In the genomic region with DNA sequence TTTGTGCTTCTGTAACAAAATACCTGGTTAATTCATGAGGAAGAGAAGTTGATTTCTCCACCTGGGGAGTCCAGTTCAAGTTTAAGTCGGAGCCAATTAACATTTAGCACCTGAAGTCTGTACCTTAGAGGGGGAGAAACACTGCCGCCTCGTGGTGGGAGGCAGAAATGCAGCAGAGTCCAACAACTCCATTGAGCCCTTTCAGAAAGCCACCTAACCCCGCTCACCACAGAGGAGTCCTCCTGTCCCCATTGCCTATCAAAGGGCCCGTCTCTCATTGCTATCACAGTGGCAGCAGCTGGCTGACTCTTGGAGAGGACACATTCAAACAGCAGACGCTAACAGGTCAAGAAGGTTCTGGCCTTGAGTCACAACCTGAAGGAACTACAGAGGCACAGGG, we compare ENCODE assay signal across 10 mouse cellular contexts. TPM values are rescaled to one million over a fixed set of nuclear protein-coding genes. Genes with fewer than 3 reads are reported as not detected.
DNase-seq lines count a peak whose midpoint lies in the region; ATAC-seq and TF ChIP-seq lines count a peak whose summit lies in the region.
"Had no signal": no experiment of that assay in that cellular context is flagged by ENCODE, and none has a peak within 500 bp of the region (broad histone marks: within the 10 kb centered on the region; RNA-seq: fewer than 3 reads in every experiment).

No protein-coding gene starts in this region.

- DNase-seq in layer of hippocampus, adult 11-12 months (ENCODE audit: low spot score), result peak; percentile 52
- no peak for DNase-seq in layer of hippocampus, adult 9-10 months (ENCODE audit: low spot score)
- peak; percentile 65 for DNase-seq in adrenal gland, postnatal 25 days
- DNase-seq in embryonic facial prominence, embryonic 11.5 days (ENCODE audit: low spot score), result peak; percentile 45
- DNase-seq in liver, embryonic 13.5 days, result peak; percentile 18
- DNase-seq in spleen, postnatal 10 days (ENCODE audit: low spot score in 2 of 2), result peak; percentile 48 to 80

- H3K27ac ChIP-seq in ES-Bruce4 (ENCODE audit: insufficient read depth, low read length), result no peak overlapping the region
- H3K27ac ChIP-seq in embryonic facial prominence, embryonic 11.5 days (replicated peaks; ENCODE audit: low read depth, low read length), result no peak overlapping the region
- no peak overlapping the region for H3K27ac ChIP-seq in liver, embryonic 13.5 days
- H3K27ac ChIP-seq in midbrain, embryonic 15.5 days, result no peak overlapping the region

- no peak for TF ChIP-seq EP300 in ES-Bruce4 (IDR thresholded peaks at IDR 0.05; ENCODE audit: insufficient read depth, low read depth, low read length)

- no peaks in the 10 kb centered on the region; the same call in 1 of the 2 replicates for H3K27me3 ChIP-seq in ES-Bruce4 (ENCODE audit: control insufficient read depth, insufficient read depth, low read length, poor library complexity, severe bottlenecking)
- H3K27me3 ChIP-seq in embryonic facial prominence, embryonic 11.5 days (ENCODE audit: control insufficient read depth, insufficient read depth, low read length), result no peaks in the 10 kb centered on the region
- H3K27me3 ChIP-seq in liver, embryonic 13.5 days, result no peaks in the 10 kb centered on the region
- H3K27me3 ChIP-seq in midbrain, embryonic 15.5 days (replicated peaks), result no peaks in the 10 kb centered on the region

- no peak overlapping the region for H3K9ac ChIP-seq in ES-Bruce4 (ENCODE audit: low read depth, poor library complexity, severe bottlenecking)
- no peak overlapping the region for H3K9ac ChIP-seq in embryonic facial prominence, embryonic 11.5 days (replicated peaks; ENCODE audit: low read length)
- H3K9ac ChIP-seq in liver, embryonic 13.5 days, result no peak overlapping the region
- no peak overlapping the region for H3K9ac ChIP-seq in midbrain, embryonic 15.5 days

- ATAC-seq in embryonic facial prominence, embryonic 11.5 days (replicated peaks; ENCODE audit: insufficient number of reproducible peaks, low FRiP score, low TSS enrichment, low read depth), result no peak
- no peak for ATAC-seq in liver, embryonic 13.5 days (ENCODE audit: low read depth)
- no peak for ATAC-seq in midbrain, embryonic 15.5 days (replicated peaks)

- TF ChIP-seq CTCF in ES-Bruce4 (IDR thresholded peaks at IDR 0.05; ENCODE audit: low read depth, low read length), result peak; percentile 80

- H3K4me2 ChIP-seq in embryonic facial prominence, embryonic 11.5 days (ENCODE audit: low read depth, low read length), result no peak overlapping the region
- H3K4me2 ChIP-seq in liver, embryonic 13.5 days, result no peak overlapping the region
- no peak overlapping the region for H3K4me2 ChIP-seq in midbrain, embryonic 15.5 days

- H3K4me3 ChIP-seq in ES-Bruce4 (ENCODE audit: low read depth, low read length), result no peak overlapping the region
- no peak overlapping the region for H3K4me3 ChIP-seq in embryonic facial prominence, embryonic 11.5 days (ENCODE audit: low read depth, low read length)
- no peak overlapping the region for H3K4me3 ChIP-seq in liver, embryonic 13.5 days (replicated peaks)
- H3K4me3 ChIP-seq in midbrain, embryonic 15.5 days, result no peak overlapping the region
- H3K4me3 ChIP-seq: megakaryocyte, embryonic 14.5 days had no signal

- no peak for TF ChIP-seq POLR2A in ES-Bruce4 (IDR thresholded peaks at IDR 0.05; ENCODE audit: insufficient read depth, low read length)

- WGBS in embryonic facial prominence, embryonic 11.5 days, result 29% methylated on average over 6 of the region's 6 CpGs
- WGBS in liver, embryonic 13.5 days (ENCODE audit: insufficient replicate concordance), result 22% methylated on average over 6 of the region's 6 CpGs
- WGBS in midbrain, embryonic 15.5 days, result 35% methylated on average over 6 of the region's 6 CpGs

- H3K36me3 ChIP-seq in ES-Bruce4 (ENCODE audit: control insufficient read depth, insufficient read depth, low read length, poor library complexity, severe bottlenecking), result no peaks in the 10 kb centered on the region
- H3K36me3 ChIP-seq in embryonic facial prominence, embryonic 11.5 days (replicated peaks; ENCODE audit: control insufficient read depth, insufficient read depth, low read depth, low read length), result no peaks in the 10 kb centered on the region
- no peaks in the 10 kb centered on the region for H3K36me3 ChIP-seq in liver, embryonic 13.5 days
- H3K36me3 ChIP-seq in midbrain, embryonic 15.5 days (replicated peaks), result no peaks in the 10 kb centered on the region

- H3K9me3 ChIP-seq in ES-Bruce4 (replicated peaks; ENCODE audit: control insufficient read depth, insufficient read depth, low read length, poor library complexity, severe bottlenecking), result no peaks in the 10 kb centered on the region
- no peaks in the 10 kb centered on the region for H3K9me3 ChIP-seq in embryonic facial prominence, embryonic 11.5 days (replicated peaks; ENCODE audit: control insufficient read depth, low read length)
- no peaks in the 10 kb centered on the region for H3K9me3 ChIP-seq in liver, embryonic 13.5 days (replicated peaks)
- no peaks in the 10 kb centered on the region for H3K9me3 ChIP-seq in midbrain, embryonic 15.5 days

- no peaks in the 10 kb centered on the region for H3K4me1 ChIP-seq in ES-Bruce4 (ENCODE audit: control insufficient read depth, insufficient read depth, low read length)
- H3K4me1 ChIP-seq in embryonic facial prominence, embryonic 11.5 days (ENCODE audit: control insufficient read depth, insufficient read depth, low read length), result no peaks in the 10 kb centered on the region
- H3K4me1 ChIP-seq in liver, embryonic 13.5 days (replicated peaks), result no peaks in the 10 kb centered on the region
- H3K4me1 ChIP-seq in midbrain, embryonic 15.5 days, result no peaks in the 10 kb centered on the region

RNA-seq across cellular contexts. Expression of gene Ifi27l2b, which starts 37.5 kb away (rescaled TPM):
- not detected in 2 replicates for polyA plus RNA-seq in ES-Bruce4 (2011; ENCODE audit: insufficient read depth, insufficient read length, low read depth, missing spikeins)
- total RNA-seq in adrenal gland, postnatal 25 days (2021), result not detected in 2 replicates
- not detected in 2 replicates for polyA plus RNA-seq in embryonic facial prominence, embryonic 11.5 days (2014; fragmentation: Nextera tagmentation; extraction: Ambion mirVana)
- not detected in 2 replicates for polyA plus RNA-seq in liver, embryonic 13.5 days (2015; fragmentation: Nextera tagmentation; extraction: Ambion mirVana)
- not detected in 2 replicates for polyA plus RNA-seq in midbrain, embryonic 15.5 days (2015; fragmentation: Nextera tagmentation; extraction: Ambion mirVana)
- total RNA-seq: gastrocnemius, adult 8-10 months had no signal

RNA-seq across cellular contexts. Expression of gene Ppp4r4, which starts 37.6 kb away (rescaled TPM):
- polyA plus RNA-seq in ES-Bruce4 (2011; ENCODE audit: insufficient read depth, insufficient read length, low read depth, missing spikeins), result 20.8 and 25.7 TPM in 2 replicates
- total RNA-seq in adrenal gland, postnatal 25 days (2021), result 5.3 and 5.4 TPM in 2 replicates
- polyA plus RNA-seq in embryonic facial prominence, embryonic 11.5 days (2014; fragmentation: Nextera tagmentation; extraction: Ambion mirVana), result 2.2 and 2.6 TPM in 2 replicates
- polyA plus RNA-seq in liver, embryonic 13.5 days (2015; fragmentation: Nextera tagmentation; extraction: Ambion mirVana), result 1.1 and 1.4 TPM in 2 replicates
- 2.7 and 2.9 TPM in 2 replicates for polyA plus RNA-seq in midbrain, embryonic 15.5 days (2015; fragmentation: Nextera tagmentation; extraction: Ambion mirVana)

RNA-seq across cellular contexts. Expression of gene Ifi27l2a, which starts 51.0 kb away (rescaled TPM):
- 5.0 and 9.6 TPM in 2 replicates for polyA plus RNA-seq in ES-Bruce4 (2011; ENCODE audit: insufficient read depth, insufficient read length, low read depth, missing spikeins)
- 30.3 and 36.9 TPM in 2 replicates for total RNA-seq in adrenal gland, postnatal 25 days (2021)
- polyA plus RNA-seq in embryonic facial prominence, embryonic 11.5 days (2014; fragmentation: Nextera tagmentation; extraction: Ambion mirVana), result 0.70 and 2.1 TPM in 2 replicates
- 3.7 and 4.7 TPM in 2 replicates for polyA plus RNA-seq in liver, embryonic 13.5 days (2015; fragmentation: Nextera tagmentation; extraction: Ambion mirVana)
- polyA plus RNA-seq in midbrain, embryonic 15.5 days (2015; fragmentation: Nextera tagmentation; extraction: Ambion mirVana), result 6.2 and 10.0 TPM in 2 replicates
